Mouse (Mus musculus) thymus, adult 2 months (tissue): ENCODE results near the gene Gm20388.

Source experiments
- CTCF ChIP-seq: fragments of 200-500 bp; IDR thresholded peaks from 2 replicates; pipeline ENCODE4 v1.5.1; 2012; ENCODE audit warnings: mild to moderate bottlenecking, control low read depth, low read length, moderate library complexity, borderline replicate concordance; ENCODE audit not compliant: control insufficient read depth, poor library complexity, insufficient read depth; ENCODE audit errors: extremely low read depth
- POLR2A ChIP-seq: fragments of 200-500 bp; IDR thresholded peaks from 2 replicates; pipeline ENCODE4 v1.6.1; 2012; ENCODE audit warnings: mild to moderate bottlenecking, low read length, control low read depth, moderate library complexity; ENCODE audit not compliant: control insufficient read depth, poor library complexity, insufficient read depth; ENCODE audit errors: extremely low read depth

DNA sequence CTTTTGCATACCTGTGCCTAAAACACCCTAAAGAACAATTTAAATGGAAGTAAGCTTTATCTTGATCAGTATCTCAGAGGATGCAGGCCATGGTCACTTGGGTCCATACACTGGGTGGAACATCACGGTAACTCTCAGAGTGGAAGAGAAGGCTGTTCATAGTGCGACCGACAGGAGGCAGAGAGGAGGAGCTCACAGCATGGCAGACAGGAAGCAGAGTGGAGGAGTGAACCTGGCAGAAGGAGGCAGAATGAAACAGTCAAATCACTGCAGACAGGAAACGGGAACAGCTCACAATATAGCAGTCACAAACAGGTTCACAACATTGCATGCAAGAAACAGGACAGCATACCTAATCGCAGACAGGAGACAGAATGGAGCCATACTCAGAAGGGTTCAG is 4239.9 kb downstream of the Gm20388 start:
- TF ChIP-seq CTCF (no peak), POLR2A (no peak)
